Mouse (Mus musculus): ENCODE measurements around the gene Vapb. TPM values are rescaled to one million over a fixed set of nuclear protein-coding genes. Genes with fewer than 3 reads are reported as not detected.
"Not testable (repeated sequence)": the region's sequence is repeated elsewhere in the genome, so short reads cannot be mapped to it uniquely, and the experiment has no call there.

Vapb gene
- total and polyA plus RNA-seq, 3 experiments, result 13.3 to 128 (median 113) TPM

DNA sequence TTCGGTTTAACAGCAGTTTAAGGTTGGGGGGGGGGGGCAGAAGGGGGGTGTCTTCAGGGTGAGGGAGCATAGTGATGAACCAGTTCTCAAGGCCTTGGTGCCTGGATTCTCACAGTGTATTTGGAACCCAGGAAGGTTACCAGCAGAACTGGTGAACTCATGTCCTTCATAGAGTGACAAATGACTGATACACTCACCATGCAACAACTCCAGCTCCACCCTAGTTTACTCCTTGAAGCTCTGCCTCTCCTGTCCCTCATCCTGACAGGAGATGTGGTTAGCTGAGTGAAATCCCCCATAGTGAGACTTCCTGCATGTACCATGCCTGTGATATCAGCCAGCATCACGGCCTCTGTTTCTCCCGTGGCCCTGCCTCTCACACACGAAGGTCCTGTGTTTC, 24.1 kb upstream of the Vapb start:
- DNase-seq, result no peak
- Histone ChIP-seq H3K27me3 (ENCODE audit: control insufficient read depth, insufficient read depth, low read length) (no peaks in the 10 kb centered on the region), H3K27ac (no peak overlapping the region), H3K36me3 (ENCODE audit: control insufficient read depth, insufficient read depth, low read length) (no peaks in the 10 kb centered on the region), H3K4me1 (ENCODE audit: control insufficient read depth, insufficient read depth, low read length) (no peaks in the 10 kb centered on the region), H3K79me2 (replicated peaks; ENCODE audit: control insufficient read depth, insufficient read depth, low read length) (no peaks in the 10 kb centered on the region), H3K9ac (ENCODE audit: low read depth, low read length) (no peak overlapping the region), H3K4me3 (no peak overlapping the region)
- 76% methylated on average over 4 of the region's 4 CpGs for WGBS
- no peak for TF ChIP-seq CTCF (IDR thresholded peaks at IDR 0.05)
- TF ChIP-seq POLR2A (IDR thresholded peaks at IDR 0.05; ENCODE audit: insufficient read depth, low read depth, low read length), result no peak
- no peak for TF ChIP-seq EP300 (IDR thresholded peaks at IDR 0.05; ENCODE audit: insufficient read depth, low read depth, low read length)
- intact Hi-C loops (cut with DNase I), result no loop called here

DNA sequence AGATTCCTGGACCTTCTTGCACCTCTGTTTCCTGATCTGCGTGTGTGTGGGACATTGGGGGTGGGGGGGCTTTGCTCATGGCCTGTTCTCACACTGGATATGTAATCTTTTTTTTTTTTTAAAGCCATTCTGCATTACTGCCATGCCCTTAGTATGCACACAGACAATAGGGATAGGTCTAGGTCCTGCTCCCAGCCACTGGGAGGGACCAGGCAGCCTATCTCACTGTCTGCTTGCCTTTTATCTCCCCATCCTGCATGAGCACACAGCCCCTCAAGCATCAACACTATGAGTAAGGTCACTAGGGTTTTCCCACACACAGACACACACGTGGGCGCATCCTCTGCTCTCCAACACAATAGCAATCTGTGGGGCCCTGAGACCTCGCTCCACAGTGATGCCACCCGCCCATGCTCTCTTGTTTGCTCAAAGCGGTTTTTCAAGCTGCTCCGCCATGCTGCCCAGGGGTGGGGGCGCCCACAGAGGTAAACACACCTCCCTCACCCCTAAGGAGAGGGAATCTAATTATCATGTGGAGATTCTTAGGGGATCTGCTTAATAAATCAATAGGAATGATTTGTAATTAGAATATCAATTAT, 22.6 kb upstream of the Vapb start:
- intact Hi-C loops (cut with DNase I), result no loop called here
- no peak overlapping the region for H3K9ac ChIP-seq (ENCODE audit: low read depth, low read length)
- WGBS, result 79% methylated on average over 8 of the region's 8 CpGs

DNA sequence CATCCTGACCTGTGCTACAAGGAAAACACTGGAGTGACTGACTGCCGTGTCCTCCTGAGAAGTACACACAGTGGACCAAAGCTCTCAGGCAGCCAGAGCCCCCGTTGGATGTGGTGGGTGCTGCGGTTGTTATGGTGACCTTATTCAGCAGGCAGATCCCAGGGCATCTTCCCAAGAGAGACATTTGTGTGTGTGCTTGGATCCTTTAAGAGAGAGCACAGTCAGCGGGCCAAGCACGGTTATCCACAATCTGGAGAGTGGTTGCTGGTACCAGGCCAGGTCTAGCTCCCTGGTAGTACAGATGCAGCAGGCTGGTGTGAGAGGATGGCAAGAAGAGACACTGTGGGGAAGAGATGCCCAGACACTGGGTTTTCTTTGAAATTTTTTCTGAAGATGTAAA, 20.3 kb upstream of the Vapb start:
- no peak for DNase-seq
- no peak for TF ChIP-seq EP300 (IDR thresholded peaks at IDR 0.05; ENCODE audit: insufficient read depth, low read depth, low read length)
- no peak for TF ChIP-seq POLR2A (IDR thresholded peaks at IDR 0.05; ENCODE audit: insufficient read depth, low read depth, low read length)
- TF ChIP-seq CTCF (IDR thresholded peaks at IDR 0.05), result no peak
- WGBS, result 81% methylated on average over 5 of the region's 5 CpGs
- intact Hi-C loops (cut with DNase I), result no loop called here
- Histone ChIP-seq H3K79me2 (replicated peaks; ENCODE audit: control insufficient read depth, insufficient read depth, low read length) (no peaks in the 10 kb centered on the region), H3K27me3 (ENCODE audit: control insufficient read depth, insufficient read depth, low read length) (no peaks in the 10 kb centered on the region), H3K9ac (ENCODE audit: low read depth, low read length) (no peak overlapping the region), H3K4me1 (ENCODE audit: control insufficient read depth, insufficient read depth, low read length) (no peaks in the 10 kb centered on the region), H3K36me3 (ENCODE audit: control insufficient read depth, insufficient read depth, low read length) (no peaks in the 10 kb centered on the region), H3K27ac (no peak overlapping the region), H3K4me3 (no peak overlapping the region)

More for the DNA sequence above, 22.6 kb upstream of the Vapb start:
- H3K27me3 ChIP-seq (ENCODE audit: control insufficient read depth, insufficient read depth, low read length), result no peaks in the 10 kb centered on the region
- H3K27ac ChIP-seq, result no peak overlapping the region
- no peaks in the 10 kb centered on the region for H3K36me3 ChIP-seq (ENCODE audit: control insufficient read depth, insufficient read depth, low read length)
- TF ChIP-seq CTCF (IDR thresholded peaks at IDR 0.05) (no peak), EP300 (IDR thresholded peaks at IDR 0.05; ENCODE audit: insufficient read depth, low read depth, low read length) (no peak), POLR2A (IDR thresholded peaks at IDR 0.05; ENCODE audit: insufficient read depth, low read depth, low read length) (no peak)
- no peaks in the 10 kb centered on the region for H3K4me1 ChIP-seq (ENCODE audit: control insufficient read depth, insufficient read depth, low read length)
- H3K4me3 ChIP-seq, result no peak overlapping the region
- no peak for DNase-seq
- H3K79me2 ChIP-seq (replicated peaks; ENCODE audit: control insufficient read depth, insufficient read depth, low read length), result no peaks in the 10 kb centered on the region

DNA sequence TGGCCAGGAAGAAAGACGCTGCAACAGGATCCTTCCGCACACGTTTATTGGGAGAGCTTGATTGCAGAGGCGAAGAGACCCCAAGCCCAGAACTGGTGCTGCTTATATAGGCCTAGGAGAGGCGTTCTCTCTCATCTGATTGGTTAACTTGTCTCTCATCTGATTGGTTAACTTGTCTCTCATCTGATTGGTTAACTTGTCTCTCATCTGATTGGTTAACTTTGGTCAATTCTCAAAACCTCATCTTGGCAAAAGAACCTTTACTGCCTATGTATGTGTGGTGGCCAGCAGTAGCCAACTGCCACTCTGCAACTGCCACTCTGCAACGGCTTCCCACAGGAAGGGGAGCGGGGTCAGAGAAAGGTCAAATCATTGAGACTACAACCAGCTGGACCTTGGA, 18.2 kb upstream of the Vapb start, which contains the start of gene 1700010B08Rik:
Gene 1700010B08Rik, plus strand, starts transcription at position 301 of the 400 bp plus-strand sequence.
- H3K36me3 ChIP-seq (ENCODE audit: control insufficient read depth, insufficient read depth, low read length); H3K79me2 ChIP-seq (replicated peaks; ENCODE audit: control insufficient read depth, insufficient read depth, low read length); H3K27ac ChIP-seq; intact Hi-C loops (cut with DNase I); H3K9ac ChIP-seq (ENCODE audit: low read depth, low read length); DNase-seq; H3K4me3 ChIP-seq; H3K27me3 ChIP-seq (ENCODE audit: control insufficient read depth, insufficient read depth, low read length); H3K4me1 ChIP-seq (ENCODE audit: control insufficient read depth, insufficient read depth, low read length): not testable (repeated sequence)
- 88% methylated on average over 6 of the region's 7 CpGs for WGBS

DNA sequence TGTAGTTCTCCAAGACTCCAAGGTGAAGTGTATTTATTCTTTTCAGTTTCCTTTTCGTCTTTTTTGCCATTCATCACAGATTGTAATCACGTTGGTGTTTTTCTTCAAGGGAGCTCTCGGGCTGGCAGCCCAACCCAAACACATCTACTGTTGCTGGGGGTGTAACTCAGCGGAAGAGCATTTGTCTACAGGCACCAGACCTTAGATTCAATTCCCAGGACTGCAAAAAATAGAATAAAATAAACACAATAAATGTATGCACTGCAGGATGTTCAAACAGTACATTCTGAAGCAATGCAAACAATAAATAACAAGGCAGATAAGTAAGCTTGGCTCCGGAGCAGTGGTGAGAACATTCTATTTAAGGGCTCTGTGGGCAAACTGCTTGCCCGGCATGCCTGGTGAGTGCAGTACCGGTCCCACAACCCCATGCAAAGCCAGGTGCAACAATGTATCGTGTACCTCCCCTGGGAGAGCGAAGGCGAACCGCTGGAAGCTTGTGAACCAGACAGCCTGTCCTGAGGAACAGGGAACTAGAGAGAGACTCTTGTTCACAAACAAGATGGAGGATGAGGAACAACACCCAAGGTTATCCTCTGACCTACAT, 15.0 kb upstream of the Vapb start:
- no peaks in the 10 kb centered on the region for H3K4me1 ChIP-seq (ENCODE audit: control insufficient read depth, insufficient read depth, low read length)
- intact Hi-C loops (cut with DNase I), result no loop called here
- H3K27me3 ChIP-seq (ENCODE audit: control insufficient read depth, insufficient read depth, low read length), result no peaks in the 10 kb centered on the region
- H3K36me3 ChIP-seq (ENCODE audit: control insufficient read depth, insufficient read depth, low read length), result no peaks in the 10 kb centered on the region
- no peak overlapping the region for H3K4me3 ChIP-seq
- no peak for TF ChIP-seq CTCF (IDR thresholded peaks at IDR 0.05)
- no peak for TF ChIP-seq POLR2A (IDR thresholded peaks at IDR 0.05; ENCODE audit: insufficient read depth, low read depth, low read length)
- no peak for TF ChIP-seq EP300 (IDR thresholded peaks at IDR 0.05; ENCODE audit: insufficient read depth, low read depth, low read length)
- H3K79me2 ChIP-seq (replicated peaks; ENCODE audit: control insufficient read depth, insufficient read depth, low read length), result no peaks in the 10 kb centered on the region
- 60% methylated on average over 11 of the region's 11 CpGs for WGBS
- DNase-seq, result no peak
- no peak overlapping the region for H3K27ac ChIP-seq
- no peak overlapping the region for H3K9ac ChIP-seq (ENCODE audit: low read depth, low read length)

DNA sequence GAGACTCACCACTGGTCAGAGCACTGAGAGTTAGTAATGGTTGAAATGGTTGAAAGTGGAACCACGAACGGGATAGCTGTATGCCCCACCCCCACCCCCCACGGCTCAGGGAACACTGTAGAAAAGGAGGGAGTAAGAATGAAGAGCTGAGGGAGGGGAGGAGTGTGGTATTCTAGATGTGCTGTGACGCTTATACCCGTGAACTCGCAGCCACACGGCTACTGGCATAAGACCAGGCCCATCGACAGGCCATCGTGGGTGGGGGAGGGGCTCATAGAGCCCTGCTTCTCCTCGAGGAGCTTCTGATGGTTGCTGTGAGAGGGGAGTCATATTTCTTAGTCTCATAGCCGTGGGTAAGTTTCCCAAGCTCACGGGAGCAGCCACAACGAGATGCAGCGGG, 12.9 kb upstream of the Vapb start:
- no peak overlapping the region for H3K27ac ChIP-seq
- no peaks in the 10 kb centered on the region for H3K4me1 ChIP-seq (ENCODE audit: control insufficient read depth, insufficient read depth, low read length)
- WGBS, result 63% methylated on average over 14 of the region's 14 CpGs
- H3K4me3 ChIP-seq, result no peak overlapping the region
- no peaks in the 10 kb centered on the region for H3K79me2 ChIP-seq (replicated peaks; ENCODE audit: control insufficient read depth, insufficient read depth, low read length)
- TF ChIP-seq POLR2A (IDR thresholded peaks at IDR 0.05; ENCODE audit: insufficient read depth, low read depth, low read length) (no peak), EP300 (IDR thresholded peaks at IDR 0.05; ENCODE audit: insufficient read depth, low read depth, low read length) (no peak), CTCF (IDR thresholded peaks at IDR 0.05) (no peak)
- DNase-seq, result no peak
- intact Hi-C loops (cut with DNase I), result no loop called here
- no peaks in the 10 kb centered on the region for H3K36me3 ChIP-seq (ENCODE audit: control insufficient read depth, insufficient read depth, low read length)
- H3K9ac ChIP-seq (ENCODE audit: low read depth, low read length), result no peak overlapping the region
- H3K27me3 ChIP-seq (ENCODE audit: control insufficient read depth, insufficient read depth, low read length), result no peaks in the 10 kb centered on the region
